Mouse (Mus musculus): ENCODE results near the gene Clec4f.
"Not testable (repeated sequence)": the region's sequence is repeated elsewhere in the genome, so short reads cannot be mapped to it uniquely, and the experiment has no call there.

Clec4f gene

GRCm38 (mm10) chr6:83673395-83673794 is 17.4 kb upstream of the Clec4f start:
- Histone ChIP-seq H3K4me3 (replicated peaks; ENCODE audit: low read length) (no peak overlapping the region), H3K36me3 (ENCODE audit: insufficient read depth, low read length) (no peaks in the 10 kb centered on the region)
- TF ChIP-seq POU5F1 (IDR thresholded peaks at IDR 0.05; ENCODE audit: borderline replicate concordance, low read length) (no peak), NANOG (IDR thresholded peaks at IDR 0.05; ENCODE audit: borderline replicate concordance, low read length) (no peak), CTCF (conservative IDR thresholded peaks at IDR 0.05; ENCODE audit: low read length) (peak; percentile 83)

DNA sequence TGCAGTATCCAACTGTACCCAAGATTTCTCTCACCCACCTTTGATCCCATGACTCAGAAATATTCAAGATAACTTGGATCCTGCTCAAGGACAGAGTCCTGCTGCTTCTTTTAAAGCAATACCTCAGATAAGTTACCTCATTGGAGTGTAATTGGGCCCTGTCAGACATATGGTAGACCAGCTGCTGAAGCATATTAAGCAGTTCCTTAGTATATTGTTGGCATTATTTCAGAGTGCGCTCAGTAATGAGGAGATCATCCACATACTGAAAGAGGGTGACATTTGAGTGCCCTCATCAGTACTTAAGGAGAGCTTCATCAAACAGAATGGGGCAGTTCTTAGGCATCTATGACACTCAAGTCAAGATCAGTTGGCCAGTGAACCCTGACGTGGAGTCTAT is 9.0 kb upstream of the Clec4f start:
- Histone ChIP-seq H3K27me3 (ENCODE audit: insufficient read depth, low read length) (no peaks in the 10 kb centered on the region), H3K9me3 (ENCODE audit: low read length) (peaks cover 40% of the 10 kb centered on the region), H3K4me3 (replicated peaks; ENCODE audit: low read length) (no peak overlapping the region), H3K4me1 (replicated peaks; ENCODE audit: low read depth, low read length) (no peaks in the 10 kb centered on the region), H3K36me3 (ENCODE audit: insufficient read depth, low read length) (no peaks in the 10 kb centered on the region)
- TF ChIP-seq POU5F1 (IDR thresholded peaks at IDR 0.05; ENCODE audit: borderline replicate concordance, low read length) (no peak), NANOG (IDR thresholded peaks at IDR 0.05; ENCODE audit: borderline replicate concordance, low read length) (no peak), CTCF (conservative IDR thresholded peaks at IDR 0.05; ENCODE audit: low read length) (no peak)

More at GRCm38 (mm10) chr6:83673395-83673794, 17.4 kb upstream of the Clec4f start:
- Histone ChIP-seq H3K9me3 (ENCODE audit: low read length) (no peaks in the 10 kb centered on the region), H3K4me1 (replicated peaks; ENCODE audit: low read depth, low read length) (no peaks in the 10 kb centered on the region), H3K27me3 (ENCODE audit: insufficient read depth, low read length) (peaks cover 11% of the 10 kb centered on the region)

DNA sequence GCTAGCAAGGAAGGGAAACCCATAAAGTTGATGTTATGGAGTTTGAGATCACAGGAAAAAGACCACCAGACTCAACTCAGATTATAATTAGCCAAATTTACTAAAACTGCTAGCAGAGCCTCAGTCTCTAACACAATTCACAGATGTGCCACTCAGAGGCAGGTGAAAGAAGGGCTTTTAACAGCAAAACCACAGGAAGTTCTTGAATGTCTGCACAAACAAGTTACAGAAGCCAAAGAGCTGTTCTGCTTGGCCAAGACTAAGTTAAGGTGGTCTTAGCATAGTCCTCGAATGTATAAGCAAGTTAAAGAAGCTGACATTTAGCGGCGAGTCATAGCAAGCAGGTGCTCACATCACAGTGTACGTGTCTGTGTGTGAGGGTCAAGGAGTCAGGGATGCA is 4.8 kb upstream of the Clec4f start:
- H3K36me3 ChIP-seq (ENCODE audit: insufficient read depth, low read length), result no peaks in the 10 kb centered on the region
- H3K27me3 ChIP-seq (ENCODE audit: insufficient read depth, low read length), result 0 out of 2 replicates have a peak, but pooled peaks cover 4% of the 10 kb centered on the region
- H3K4me1 ChIP-seq (replicated peaks; ENCODE audit: low read depth, low read length), result no peaks in the 10 kb centered on the region
- H3K9me3 ChIP-seq (ENCODE audit: low read length), result peaks cover 21% of the 10 kb centered on the region
- TF ChIP-seq CTCF (conservative IDR thresholded peaks at IDR 0.05; ENCODE audit: low read length), result no peak
- no peak for TF ChIP-seq NANOG (IDR thresholded peaks at IDR 0.05; ENCODE audit: borderline replicate concordance, low read length)
- TF ChIP-seq POU5F1 (IDR thresholded peaks at IDR 0.05; ENCODE audit: borderline replicate concordance, low read length), result no peak
- H3K4me3 ChIP-seq (replicated peaks; ENCODE audit: low read length), result no peak overlapping the region

- TF ChIP-seq CTCF (conservative IDR thresholded peaks at IDR 0.05; ENCODE audit: low read length), result no peak
- TF ChIP-seq NANOG (IDR thresholded peaks at IDR 0.05; ENCODE audit: borderline replicate concordance, low read length), result no peak
- no peak for TF ChIP-seq POU5F1 (IDR thresholded peaks at IDR 0.05; ENCODE audit: borderline replicate concordance, low read length)
- H3K36me3 ChIP-seq (ENCODE audit: insufficient read depth, low read length), result no peaks in the 10 kb centered on the region
- H3K4me1 ChIP-seq (replicated peaks; ENCODE audit: low read depth, low read length), result no peaks in the 10 kb centered on the region
- H3K9me3 ChIP-seq (ENCODE audit: low read length), result no peaks in the 10 kb centered on the region
- 0 out of 2 replicates have a peak, but pooled peaks cover 7% of the 10 kb centered on the region for H3K27me3 ChIP-seq (ENCODE audit: insufficient read depth, low read length)
- no peak overlapping the region for H3K4me3 ChIP-seq (replicated peaks; ENCODE audit: low read length)
These were observed 9.3 kb downstream of the Clec4f start for GRCm38 (mm10) chr6:83646715-83647114.

DNA sequence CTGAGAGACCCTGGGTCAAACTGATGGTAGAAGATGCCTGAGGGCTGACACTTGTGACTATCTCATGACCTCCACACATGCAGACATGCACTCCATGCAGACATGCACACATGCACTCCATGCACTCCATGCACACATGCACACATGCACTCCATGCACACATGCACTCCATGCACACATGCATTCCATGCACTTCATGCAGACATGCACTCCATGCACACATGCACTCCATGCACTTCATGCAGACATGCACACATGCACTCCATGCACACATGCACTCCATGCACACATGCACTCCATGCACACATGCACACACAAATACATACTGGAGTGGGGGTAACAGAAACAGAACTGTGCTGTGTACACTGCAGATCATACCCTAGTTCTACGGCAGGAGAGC is 20.7 kb downstream of the Clec4f start:
- no peaks in the 10 kb centered on the region for H3K27me3 ChIP-seq (ENCODE audit: insufficient read depth, low read length)

GRCm38 (mm10) chr6:83634631-83635030 is 21.4 kb downstream of the Clec4f start:
- not testable (repeated sequence) for H3K4me3 ChIP-seq (replicated peaks; ENCODE audit: low read length); H3K9me3 ChIP-seq (ENCODE audit: low read length); H3K36me3 ChIP-seq (ENCODE audit: insufficient read depth, low read length)

More for the DNA sequence above, 20.7 kb downstream of the Clec4f start:
- H3K9me3 ChIP-seq (ENCODE audit: low read length), result no peaks in the 10 kb centered on the region
- no peaks in the 10 kb centered on the region for H3K4me1 ChIP-seq (replicated peaks; ENCODE audit: low read depth, low read length)
- TF ChIP-seq NANOG (IDR thresholded peaks at IDR 0.05; ENCODE audit: borderline replicate concordance, low read length) (no peak), POU5F1 (IDR thresholded peaks at IDR 0.05; ENCODE audit: borderline replicate concordance, low read length) (no peak), CTCF (conservative IDR thresholded peaks at IDR 0.05; ENCODE audit: low read length) (no peak)
- no peaks in the 10 kb centered on the region for H3K36me3 ChIP-seq (ENCODE audit: insufficient read depth, low read length)
- H3K4me3 ChIP-seq (replicated peaks; ENCODE audit: low read length), result no peak overlapping the region

GRCm38 (mm10) chr6:83634106-83634505 is 21.9 kb downstream of the Clec4f start:
- H3K27me3 ChIP-seq (ENCODE audit: insufficient read depth, low read length); H3K36me3 ChIP-seq (ENCODE audit: insufficient read depth, low read length); H3K4me1 ChIP-seq (replicated peaks; ENCODE audit: low read depth, low read length); H3K9me3 ChIP-seq (ENCODE audit: low read length); H3K4me3 ChIP-seq (replicated peaks; ENCODE audit: low read length): not testable (repeated sequence)

More at GRCm38 (mm10) chr6:83634631-83635030, 21.4 kb downstream of the Clec4f start:
- H3K4me1 ChIP-seq (replicated peaks; ENCODE audit: low read depth, low read length); H3K27me3 ChIP-seq (ENCODE audit: insufficient read depth, low read length): not testable (repeated sequence)

- no peaks in the 10 kb centered on the region for H3K9me3 ChIP-seq (ENCODE audit: low read length)
- H3K4me1 ChIP-seq (replicated peaks; ENCODE audit: low read depth, low read length), result peaks cover 6% of the 10 kb centered on the region; the same call in 1 of the 2 replicates
- no peaks in the 10 kb centered on the region for H3K36me3 ChIP-seq (ENCODE audit: insufficient read depth, low read length)
- no peak overlapping the region for H3K4me3 ChIP-seq (replicated peaks; ENCODE audit: low read length)
- H3K27me3 ChIP-seq (ENCODE audit: insufficient read depth, low read length), result no peaks in the 10 kb centered on the region
- no peak for TF ChIP-seq CTCF (conservative IDR thresholded peaks at IDR 0.05; ENCODE audit: low read length)
- no peak for TF ChIP-seq NANOG (IDR thresholded peaks at IDR 0.05; ENCODE audit: borderline replicate concordance, low read length)
- TF ChIP-seq POU5F1 (IDR thresholded peaks at IDR 0.05; ENCODE audit: borderline replicate concordance, low read length), result no peak
These were observed 24.2 kb downstream of the Clec4f start for GRCm38 (mm10) chr6:83631815-83632214.

DNA sequence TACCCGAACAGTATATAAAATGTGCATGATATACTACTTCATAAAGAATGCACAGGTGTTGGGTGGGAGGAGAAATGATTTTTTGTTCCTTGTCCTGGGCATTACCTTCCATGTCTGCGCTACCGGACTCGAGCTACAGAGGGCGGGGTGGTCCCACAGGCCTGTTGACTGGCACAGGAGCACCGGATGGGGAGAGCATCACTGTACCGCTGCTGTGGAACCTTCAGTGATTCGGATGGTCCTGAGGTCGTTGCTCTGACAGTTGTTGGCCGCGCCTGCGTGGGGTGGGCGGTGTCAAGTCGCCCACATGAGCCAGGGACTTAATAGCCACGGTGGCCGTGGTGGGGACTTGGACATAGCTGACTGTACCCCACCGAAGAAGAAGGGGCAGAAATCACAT is 29.2 kb downstream of the Clec4f start:
- Histone ChIP-seq H3K27me3 (ENCODE audit: insufficient read depth, low read length) (peaks cover 2% of the 10 kb centered on the region; the same call in 1 of the 2 replicates), H3K4me3 (replicated peaks; ENCODE audit: low read length) (peak overlapping the region; percentile 64), H3K36me3 (ENCODE audit: insufficient read depth, low read length) (no peaks in the 10 kb centered on the region), H3K4me1 (replicated peaks; ENCODE audit: low read depth, low read length) (peaks cover 7% of the 10 kb centered on the region; the same call in 1 of the 2 replicates), H3K9me3 (ENCODE audit: low read length) (no peaks in the 10 kb centered on the region)
- TF ChIP-seq POU5F1 (IDR thresholded peaks at IDR 0.05; ENCODE audit: borderline replicate concordance, low read length) (no peak), CTCF (conservative IDR thresholded peaks at IDR 0.05; ENCODE audit: low read length) (0 out of 2 replicates have a peak, but pooled peaks have one; percentile 19), NANOG (IDR thresholded peaks at IDR 0.05; ENCODE audit: borderline replicate concordance, low read length) (no peak)
